26 mouse cellular contexts compared by ENCODE assay signal in genomic region chr17:21067036-21067435, GRCm38 (mm10). TPM values are rescaled to one million over a fixed set of nuclear protein-coding genes. Genes with fewer than 3 reads are reported as not detected.
DNase-seq lines count a peak whose midpoint lies in the region; ATAC-seq and TF ChIP-seq lines count a peak whose summit lies in the region.
"Had no signal": no experiment of that assay in that cellular context is flagged by ENCODE, and none has a peak within 500 bp of the region (broad histone marks: within the 10 kb centered on the region; RNA-seq: fewer than 3 reads in every experiment).

No protein-coding gene starts in this region.

- in situ Hi-C loops in ES-E14 (cut with MboI; ENCODE audit: low sequenced_read_pairs in 2 of 2, unreplicated experiment in 2 of 2), result no loop called here

- no peak overlapping the region for H3K4me2 ChIP-seq in hindbrain, embryonic 12.5 days (replicated peaks)

- H3K27ac ChIP-seq in ES-E14 (ENCODE audit: insufficient read depth, low read depth, low read length, poor library complexity, severe bottlenecking), result peak overlapping the region; percentile 44
- no peak overlapping the region for H3K27ac ChIP-seq in embryonic facial prominence, embryonic 10.5 days (replicated peaks)
- no peak overlapping the region for H3K27ac ChIP-seq in hindbrain, embryonic 12.5 days

- no peak overlapping the region for H3K9ac ChIP-seq in ES-E14 (ENCODE audit: insufficient read depth, low read depth, low read length, poor library complexity, severe bottlenecking)
- H3K9ac ChIP-seq in hindbrain, embryonic 12.5 days, result no peak overlapping the region

- H3K4me1 ChIP-seq in ES-E14 (ENCODE audit: control insufficient read depth in 2 of 2, insufficient read depth in 2 of 2, low read length in 2 of 2, poor library complexity in 1 of 2), result peaks cover 5 to 12% of the 10 kb centered on the region in 2 experiments
- H3K4me1 ChIP-seq in embryonic facial prominence, embryonic 10.5 days, result no peaks in the 10 kb centered on the region
- H3K4me1 ChIP-seq in hindbrain, embryonic 12.5 days, result no peaks in the 10 kb centered on the region

- no peak for ATAC-seq in megakaryocyte, adult 5-6 weeks (ENCODE audit: poor library complexity, severe bottlenecking)
- ATAC-seq in hindbrain, embryonic 12.5 days (ENCODE audit: low FRiP score), result no peak
- ATAC-seq: activated CD4-positive, CD25-positive, alpha-beta regulatory T cell, adult 4 months; CD4-positive, CD25-positive, alpha-beta regulatory T cell, adult 4 months; Patski had no signal

- DNase-seq in ES-CJ7 (ENCODE audit: low read depth, low spot score) (peak; percentile 53), ES-E14 (ENCODE audit: low read depth, low spot score) (no peak), R1 (ENCODE audit: low read depth, low spot score) (peak; percentile 72), ZHBTc4 (ENCODE audit: low read depth, low spot score) (peak; percentile 76)
- no peak for DNase-seq in embryonic facial prominence, embryonic 10.5 days (ENCODE audit: low spot score)
- no peak for DNase-seq in lung, adult 18-20 months
- DNase-seq: adrenal gland, adult 2 months; adrenal gland, adult 8-10 months; adrenal gland, postnatal 10 days; adrenal gland, postnatal 14 days; adrenal gland, postnatal 25 days; adrenal gland, postnatal 36 days; B cell, adult 2 months; cerebellum, adult 11 months; cerebellum, adult 11-12 months; cerebellum, adult 18-20 months; cerebellum, adult 2 months; cerebellum, adult 8-10 months; cerebellum, adult 9-10 months had no signal

- no peak overlapping the region for H3K4me3 ChIP-seq in ES-E14 (ENCODE audit: insufficient read depth in 1 of 2, low read depth in 1 of 2, low read length in 2 of 2, poor library complexity in 1 of 2, severe bottlenecking in 1 of 2)
- no peak overlapping the region for H3K4me3 ChIP-seq in embryonic facial prominence, embryonic 10.5 days
- no peak overlapping the region for H3K4me3 ChIP-seq in hindbrain, embryonic 12.5 days

- no peaks in the 10 kb centered on the region for H3K36me3 ChIP-seq in ES-E14 (ENCODE audit: control insufficient read depth, insufficient read depth, low read length, poor library complexity, severe bottlenecking)
- H3K36me3 ChIP-seq in embryonic facial prominence, embryonic 10.5 days (replicated peaks), result no peaks in the 10 kb centered on the region
- no peaks in the 10 kb centered on the region for H3K36me3 ChIP-seq in hindbrain, embryonic 12.5 days
- H3K36me3 ChIP-seq: G1E had no signal

- H3K9me3 ChIP-seq in ES-E14 (ENCODE audit: control insufficient read depth, insufficient read depth, low read depth, low read length), result no peaks in the 10 kb centered on the region
- peaks cover 20% of the 10 kb centered on the region; the same call in 1 of the 2 replicates for H3K9me3 ChIP-seq in embryonic facial prominence, embryonic 10.5 days
- H3K9me3 ChIP-seq in hindbrain, embryonic 12.5 days (replicated peaks), result no peaks in the 10 kb centered on the region
- H3K9me3 ChIP-seq: G1E had no signal

- H3K27me3 ChIP-seq in embryonic facial prominence, embryonic 10.5 days (replicated peaks; ENCODE audit: low read depth, poor library complexity, severe bottlenecking), result no peaks in the 10 kb centered on the region
- H3K27me3 ChIP-seq in hindbrain, embryonic 12.5 days, result no peaks in the 10 kb centered on the region
- H3K27me3 ChIP-seq: CH12.LX, Patski had no signal

TF ChIP-seq in ES-E14, 5 proteins besides CTCF, POLR2A, EP300 and RAD21:
- TF ChIP-seq HCFC1 (IDR thresholded peaks at IDR 0.05; ENCODE audit: borderline replicate concordance, insufficient read depth, low read length), result no peak
- TF ChIP-seq ZC3H11A (IDR thresholded peaks at IDR 0.05; ENCODE audit: borderline replicate concordance, low read depth, low read length), result no peak
- no peak for TF ChIP-seq CHD2 (IDR thresholded peaks at IDR 0.05; ENCODE audit: low read depth, low read length)
- TF ChIP-seq ZNF384 (IDR thresholded peaks at IDR 0.05; ENCODE audit: low read depth, low read length), result no peak
- TF ChIP-seq MAFK (IDR thresholded peaks at IDR 0.05; ENCODE audit: insufficient read depth, low read depth, low read length), result no peak

RNA-seq across cellular contexts. Expression of gene Zfp160, which starts 58.3 kb away (rescaled TPM):
- total RNA-seq in ES-E14 (2012; rRNA removed), result 18.0 and 19.8 TPM in 2 replicates
- total RNA-seq in megakaryocyte, adult 5-6 weeks (2015), result 12.4 and 14.3 TPM in 2 replicates
- total RNA-seq in megakaryocyte, adult 5-6 weeks (2017), result 15.3 and 18.0 TPM in 2 replicates
- polyA plus RNA-seq in embryonic facial prominence, embryonic 10.5 days (2016; fragmentation: Nextera tagmentation; extraction: Ambion mirVana), result 18.0 and 18.1 TPM in 2 replicates
- polyA plus RNA-seq in hindbrain, embryonic 12.5 days (2016; fragmentation: Nextera tagmentation; extraction: Ambion mirVana), result 18.7 and 19.8 TPM in 2 replicates

Comparison
In these comparisons a context has a peak if more than half of its experiments do, and no peak if none do; other contexts are left out.
1. DNase-seq: peak in ES-CJ7 (single experiment), R1 (single experiment) and ZHBTc4 (single experiment); none in ES-E14 (single experiment), embryonic facial prominence, embryonic 10.5 days (single experiment) and lung, adult 18-20 months (0 of 2).